Mouse (Mus musculus) C2C12 (cell line): Measurements from ENCODE around the gene Rpl10-ps3.

ENCODE experiments used
- CEBPB ChIP-seq: IDR thresholded peaks from one replicate; pipeline ENCODE4 v1.6.1; 2011; ENCODE audit warnings: low read depth, mild to moderate bottlenecking, control low read depth, moderate library complexity
- CTCF ChIP-seq: IDR thresholded peaks from one replicate; pipeline ENCODE4 v1.5.1; 2011; ENCODE audit not compliant: control insufficient read depth, insufficient read depth, insufficient read length
- FOSL1 ChIP-seq: IDR thresholded peaks from one replicate; pipeline ENCODE4 v1.8.0; 2011; ENCODE audit warnings: mild to moderate bottlenecking, low read length; ENCODE audit not compliant: poor library complexity, insufficient read depth, severe bottlenecking
- MAX ChIP-seq: IDR thresholded peaks from one replicate; pipeline ENCODE4 v1.6.1; 2011; ENCODE audit warnings: mild to moderate bottlenecking, control low read depth
- MYOG ChIP-seq: IDR thresholded peaks from one replicate; pipeline ENCODE4 v1.6.1; 2011; ENCODE audit not compliant: control insufficient read depth, insufficient read length; ENCODE audit errors: extremely low read depth
- USF1 ChIP-seq: IDR thresholded peaks from one replicate; pipeline ENCODE4 v1.6.1; 2011; ENCODE audit warnings: low read depth, mild to moderate bottlenecking, control low read depth, moderate library complexity

DNA sequence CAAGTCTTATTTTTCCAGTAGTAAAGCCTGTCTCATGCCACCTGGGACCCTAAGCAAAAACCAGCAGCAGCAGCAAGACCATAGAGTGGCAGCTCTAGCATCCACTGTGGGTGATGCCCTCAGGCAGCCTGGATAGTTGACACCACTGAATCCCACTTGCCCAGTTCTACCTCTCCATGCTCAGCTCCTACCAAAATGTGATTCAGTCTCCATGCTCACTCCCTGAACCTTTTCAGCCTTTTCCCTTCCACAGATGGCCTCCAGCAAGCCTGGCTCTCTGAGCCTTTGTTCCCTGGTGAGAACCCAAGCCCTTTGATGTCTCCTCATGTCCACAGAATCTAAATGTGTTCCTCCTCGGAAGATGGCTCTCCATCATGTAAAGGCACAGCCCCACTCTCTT lies 5.8 kb upstream of the Rpl10-ps3 start:
- TF ChIP-seq CTCF (no peak), FOSL1 (no peak), MYOG (no peak), USF1 (no peak), MAX (no peak), CEBPB (no peak)
